Mouse (Mus musculus): ENCODE data around the gene Etl4. TPM values are rescaled to one million over a fixed set of nuclear protein-coding genes. Genes with fewer than 3 reads are reported as not detected.

The Etl4 gene
- polyA plus RNA-seq, 1 experiment: not detected

- no peak for TF ChIP-seq GATA1 (IDR thresholded peaks at IDR 0.05; ENCODE audit: low read length)
- TF ChIP-seq TAL1 (IDR thresholded peaks at IDR 0.05; ENCODE audit: low read length): no peak
- H3K27me3 ChIP-seq (ENCODE audit: control insufficient read depth): no peaks in the 10 kb centered on the region
- H3K4me1 ChIP-seq (ENCODE audit: control insufficient read depth): no peaks in the 10 kb centered on the region
- H3K4me3 ChIP-seq (replicated peaks): no peak overlapping the region
- H3K9me3 ChIP-seq (ENCODE audit: control insufficient read depth, low read length): no peaks in the 10 kb centered on the region
- no peaks in the 10 kb centered on the region for H3K36me3 ChIP-seq (ENCODE audit: control insufficient read depth)
These were observed 494.8 kb downstream of the Etl4 start for GRCm38 (mm10) chr2:20404395-20404794.

- H3K27me3 ChIP-seq (ENCODE audit: control insufficient read depth): no peaks in the 10 kb centered on the region
- H3K4me3 ChIP-seq (replicated peaks): no peak overlapping the region
- no peaks in the 10 kb centered on the region for H3K4me1 ChIP-seq (ENCODE audit: control insufficient read depth)
- no peaks in the 10 kb centered on the region for H3K36me3 ChIP-seq (ENCODE audit: control insufficient read depth)
- no peak for TF ChIP-seq GATA1 (IDR thresholded peaks at IDR 0.05; ENCODE audit: low read length)
- no peak for TF ChIP-seq TAL1 (IDR thresholded peaks at IDR 0.05; ENCODE audit: low read length)
- no peaks in the 10 kb centered on the region for H3K9me3 ChIP-seq (ENCODE audit: control insufficient read depth, low read length)
These were observed 497.5 kb downstream of the Etl4 start for GRCm38 (mm10) chr2:20407101-20407500.

DNA sequence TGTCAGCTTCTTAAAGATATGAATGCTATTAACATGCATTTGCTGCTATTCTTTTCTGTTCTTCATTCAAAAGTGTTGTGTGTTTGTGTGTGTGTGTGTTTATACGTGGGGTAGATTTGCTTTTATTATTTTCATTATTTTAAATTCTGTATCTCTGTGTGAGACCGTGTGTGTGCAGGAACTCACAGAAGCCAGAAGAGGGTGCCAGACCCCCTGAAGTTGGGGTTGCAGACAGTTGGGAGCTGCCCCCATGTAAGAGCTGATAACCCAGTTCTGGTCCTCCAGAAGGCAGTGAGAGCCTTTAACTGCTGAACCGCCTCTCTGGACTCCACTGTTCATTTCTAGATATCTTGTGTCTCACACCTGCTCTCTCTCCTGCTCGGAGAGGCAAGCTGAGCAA, 505.3 kb downstream of the Etl4 start:
- no peaks in the 10 kb centered on the region for H3K4me1 ChIP-seq (ENCODE audit: control insufficient read depth)
- no peaks in the 10 kb centered on the region for H3K9me3 ChIP-seq (ENCODE audit: control insufficient read depth, low read length)
- TF ChIP-seq GATA1 (IDR thresholded peaks at IDR 0.05; ENCODE audit: low read length): no peak
- no peak for TF ChIP-seq TAL1 (IDR thresholded peaks at IDR 0.05; ENCODE audit: low read length)
- H3K27me3 ChIP-seq (ENCODE audit: control insufficient read depth): no peaks in the 10 kb centered on the region
- no peak overlapping the region for H3K4me3 ChIP-seq (replicated peaks)
- no peaks in the 10 kb centered on the region for H3K36me3 ChIP-seq (ENCODE audit: control insufficient read depth)

DNA sequence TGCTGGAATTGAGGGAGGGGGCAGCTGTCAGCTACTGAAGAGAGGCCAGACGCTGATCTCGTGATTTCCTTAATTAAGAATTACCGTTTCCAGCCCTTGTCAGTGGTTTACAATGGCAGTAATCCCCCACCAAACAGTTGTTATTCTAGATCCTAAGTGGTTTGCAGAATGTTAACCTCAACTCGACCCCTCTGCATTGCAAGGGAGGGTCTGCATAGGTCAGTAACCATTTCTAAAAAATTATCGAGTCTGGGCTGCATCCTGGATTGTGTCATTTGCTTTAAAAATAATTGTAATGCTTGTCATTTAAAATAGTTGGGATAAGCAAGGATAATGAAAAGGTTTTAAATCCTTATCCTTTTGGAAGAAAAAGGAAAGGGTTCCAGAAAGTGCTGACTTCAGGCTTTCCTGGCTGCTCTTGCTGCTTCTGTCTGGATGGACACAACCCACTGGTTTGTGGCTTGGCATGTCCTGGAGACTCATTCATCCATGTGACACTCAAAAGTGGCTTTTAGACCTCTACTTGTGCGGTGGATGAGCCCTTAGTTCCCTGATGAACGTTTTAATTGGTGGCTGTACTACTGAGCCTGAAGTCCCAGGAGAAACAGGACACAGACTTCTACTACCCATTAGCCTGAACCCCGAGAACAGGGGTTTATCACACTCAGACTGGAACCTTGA, 507.5 kb downstream of the Etl4 start:
- H3K4me1 ChIP-seq (ENCODE audit: control insufficient read depth): no peaks in the 10 kb centered on the region
- H3K36me3 ChIP-seq (ENCODE audit: control insufficient read depth): no peaks in the 10 kb centered on the region
- H3K27me3 ChIP-seq (ENCODE audit: control insufficient read depth): no peaks in the 10 kb centered on the region
- H3K9me3 ChIP-seq (ENCODE audit: control insufficient read depth, low read length): no peaks in the 10 kb centered on the region
- H3K4me3 ChIP-seq (replicated peaks): no peak overlapping the region
- TF ChIP-seq TAL1 (IDR thresholded peaks at IDR 0.05; ENCODE audit: low read length): no peak
- TF ChIP-seq GATA1 (IDR thresholded peaks at IDR 0.05; ENCODE audit: low read length): no peak

GRCm38 (mm10) chr2:20417998-20418397, 508.4 kb downstream of the Etl4 start:
- Histone ChIP-seq H3K36me3 (ENCODE audit: control insufficient read depth) (no peaks in the 10 kb centered on the region), H3K4me3 (replicated peaks) (no peak overlapping the region), H3K27me3 (ENCODE audit: control insufficient read depth) (no peaks in the 10 kb centered on the region), H3K4me1 (ENCODE audit: control insufficient read depth) (no peaks in the 10 kb centered on the region), H3K9me3 (ENCODE audit: control insufficient read depth, low read length) (no peaks in the 10 kb centered on the region)
- TF ChIP-seq GATA1 (IDR thresholded peaks at IDR 0.05; ENCODE audit: low read length): no peak
- no peak for TF ChIP-seq TAL1 (IDR thresholded peaks at IDR 0.05; ENCODE audit: low read length)

DNA sequence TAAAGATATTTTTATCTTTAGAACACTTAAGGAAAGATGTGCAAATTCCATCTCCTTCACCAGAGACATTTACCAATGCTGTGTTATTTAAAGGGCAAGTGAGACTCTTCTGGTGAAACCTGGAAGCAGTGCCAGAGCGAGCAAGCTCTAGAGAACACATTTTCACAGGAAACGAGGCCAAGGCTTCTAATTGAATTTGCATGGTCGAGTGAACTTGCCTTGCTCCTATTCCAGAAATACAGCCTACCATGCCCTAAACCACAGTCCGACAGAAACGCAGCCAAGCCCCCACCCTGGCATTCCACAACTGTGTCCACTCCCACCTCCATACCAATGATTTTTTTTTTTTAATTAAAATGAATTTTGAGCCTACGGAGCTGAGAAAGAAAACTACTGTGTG, 510.4 kb downstream of the Etl4 start:
- H3K27me3 ChIP-seq (ENCODE audit: control insufficient read depth): no peaks in the 10 kb centered on the region
- no peaks in the 10 kb centered on the region for H3K9me3 ChIP-seq (ENCODE audit: control insufficient read depth, low read length)
- no peaks in the 10 kb centered on the region for H3K4me1 ChIP-seq (ENCODE audit: control insufficient read depth)
- TF ChIP-seq GATA1 (IDR thresholded peaks at IDR 0.05; ENCODE audit: low read length) (no peak), TAL1 (IDR thresholded peaks at IDR 0.05; ENCODE audit: low read length) (no peak)
- no peak overlapping the region for H3K4me3 ChIP-seq (replicated peaks)
- H3K36me3 ChIP-seq (ENCODE audit: control insufficient read depth): no peaks in the 10 kb centered on the region

GRCm38 (mm10) chr2:20422275-20422674, 512.7 kb downstream of the Etl4 start:
- no peak overlapping the region for H3K4me3 ChIP-seq (replicated peaks)
- TF ChIP-seq TAL1 (IDR thresholded peaks at IDR 0.05; ENCODE audit: low read length) (no peak), GATA1 (IDR thresholded peaks at IDR 0.05; ENCODE audit: low read length) (no peak)
- no peaks in the 10 kb centered on the region for H3K27me3 ChIP-seq (ENCODE audit: control insufficient read depth)
- H3K9me3 ChIP-seq (ENCODE audit: control insufficient read depth, low read length): no peaks in the 10 kb centered on the region
- H3K4me1 ChIP-seq (ENCODE audit: control insufficient read depth): no peaks in the 10 kb centered on the region
- no peaks in the 10 kb centered on the region for H3K36me3 ChIP-seq (ENCODE audit: control insufficient read depth)

- H3K27me3 ChIP-seq (ENCODE audit: control insufficient read depth): no peaks in the 10 kb centered on the region
- no peak overlapping the region for H3K4me3 ChIP-seq (replicated peaks)
- no peak for TF ChIP-seq TAL1 (IDR thresholded peaks at IDR 0.05; ENCODE audit: low read length)
- TF ChIP-seq GATA1 (IDR thresholded peaks at IDR 0.05; ENCODE audit: low read length): no peak
- no peaks in the 10 kb centered on the region for H3K4me1 ChIP-seq (ENCODE audit: control insufficient read depth)
- no peaks in the 10 kb centered on the region for H3K9me3 ChIP-seq (ENCODE audit: control insufficient read depth, low read length)
- H3K36me3 ChIP-seq (ENCODE audit: control insufficient read depth): no peaks in the 10 kb centered on the region
These were observed 524.1 kb downstream of the Etl4 start for GRCm38 (mm10) chr2:20433656-20434055.

GRCm38 (mm10) chr2:20435530-20435929, 526.0 kb downstream of the Etl4 start:
- H3K27me3 ChIP-seq (ENCODE audit: control insufficient read depth): no peaks in the 10 kb centered on the region
- TF ChIP-seq TAL1 (IDR thresholded peaks at IDR 0.05; ENCODE audit: low read length): no peak
- no peak overlapping the region for H3K4me3 ChIP-seq (replicated peaks)
- no peaks in the 10 kb centered on the region for H3K9me3 ChIP-seq (ENCODE audit: control insufficient read depth, low read length)
- H3K36me3 ChIP-seq (ENCODE audit: control insufficient read depth): no peaks in the 10 kb centered on the region
- no peaks in the 10 kb centered on the region for H3K4me1 ChIP-seq (ENCODE audit: control insufficient read depth)

- H3K27me3 ChIP-seq (ENCODE audit: control insufficient read depth): no peaks in the 10 kb centered on the region
These were observed 533.2 kb downstream of the Etl4 start for GRCm38 (mm10) chr2:20442731-20443130.

More at GRCm38 (mm10) chr2:20442731-20443130, 533.2 kb downstream of the Etl4 start:
- Histone ChIP-seq H3K9me3 (ENCODE audit: control insufficient read depth, low read length) (no peaks in the 10 kb centered on the region), H3K36me3 (ENCODE audit: control insufficient read depth) (no peaks in the 10 kb centered on the region), H3K4me3 (replicated peaks) (no peak overlapping the region), H3K4me1 (ENCODE audit: control insufficient read depth) (no peaks in the 10 kb centered on the region)
- no peak for TF ChIP-seq GATA1 (IDR thresholded peaks at IDR 0.05; ENCODE audit: low read length)
- TF ChIP-seq TAL1 (IDR thresholded peaks at IDR 0.05; ENCODE audit: low read length): no peak

Measured in erythroblast, embryonic 14.5 days (primary cell).